Mouse (Mus musculus) bone marrow, adult 2 months (tissue): ENCODE results near the gene Ltn1. TPM values are rescaled to one million over a fixed set of nuclear protein-coding genes. Genes with fewer than 3 reads are reported as not detected.

Experiments
- H3K27ac ChIP-seq: fragments of 200-500 bp; 2 replicates; pipeline ENCODE4 v1.5.1; 2012; ENCODE audit warnings: low read depth, mild to moderate bottlenecking, control low read depth, inconsistent platforms, low read length; ENCODE audit not compliant: control insufficient read depth, poor library complexity, insufficient read depth
- H3K4me1 ChIP-seq: fragments of 200-500 bp; 2 replicates; pipeline ENCODE4 v1.6.1; 2011; ENCODE audit warnings: low read length; ENCODE audit not compliant: control insufficient read depth, insufficient read depth
- H3K4me3 ChIP-seq: fragments of 200-500 bp; replicated peaks from 2 replicates; pipeline ENCODE3; 2011; ENCODE audit warnings: mild to moderate bottlenecking, low read depth, low read length, control low read depth; ENCODE audit not compliant: control insufficient read depth
- CTCF ChIP-seq: fragments of 200-500 bp; IDR thresholded peaks from 2 replicates; pipeline ENCODE4 v1.5.1; 2011; ENCODE audit warnings: low read length, control low read depth; ENCODE audit not compliant: control insufficient read depth, insufficient read depth
- POLR2A ChIP-seq: fragments of 200-500 bp; IDR thresholded peaks from 2 replicates; pipeline ENCODE4 v1.6.1; 2011; ENCODE audit warnings: low read depth, mild to moderate bottlenecking, control low read depth, low read length, borderline replicate concordance; ENCODE audit not compliant: control insufficient read depth
- WGBS: fragments of 180-500 bp; shearing (Covaris S2); methylation state at CpG from one replicate; pipeline ENCODE4 v1.1.7; 2018; 5-methylcytosine and 5-hydroxymethylcytosine counted together
- polyA plus RNA-seq: library from polyadenylated mRNA; stranded (reverse); fragments of >200 nt; gene quantifications from 2 replicates; pipeline ENCODE4 v1.2.4, GENCODE M21; 2011; ENCODE audit warnings: low replicate concordance; ENCODE audit not compliant: missing spikeins, insufficient read depth, insufficient read length

Ltn1 gene
- 4.3 and 6.9 TPM in 2 replicates for polyA plus RNA-seq

DNA sequence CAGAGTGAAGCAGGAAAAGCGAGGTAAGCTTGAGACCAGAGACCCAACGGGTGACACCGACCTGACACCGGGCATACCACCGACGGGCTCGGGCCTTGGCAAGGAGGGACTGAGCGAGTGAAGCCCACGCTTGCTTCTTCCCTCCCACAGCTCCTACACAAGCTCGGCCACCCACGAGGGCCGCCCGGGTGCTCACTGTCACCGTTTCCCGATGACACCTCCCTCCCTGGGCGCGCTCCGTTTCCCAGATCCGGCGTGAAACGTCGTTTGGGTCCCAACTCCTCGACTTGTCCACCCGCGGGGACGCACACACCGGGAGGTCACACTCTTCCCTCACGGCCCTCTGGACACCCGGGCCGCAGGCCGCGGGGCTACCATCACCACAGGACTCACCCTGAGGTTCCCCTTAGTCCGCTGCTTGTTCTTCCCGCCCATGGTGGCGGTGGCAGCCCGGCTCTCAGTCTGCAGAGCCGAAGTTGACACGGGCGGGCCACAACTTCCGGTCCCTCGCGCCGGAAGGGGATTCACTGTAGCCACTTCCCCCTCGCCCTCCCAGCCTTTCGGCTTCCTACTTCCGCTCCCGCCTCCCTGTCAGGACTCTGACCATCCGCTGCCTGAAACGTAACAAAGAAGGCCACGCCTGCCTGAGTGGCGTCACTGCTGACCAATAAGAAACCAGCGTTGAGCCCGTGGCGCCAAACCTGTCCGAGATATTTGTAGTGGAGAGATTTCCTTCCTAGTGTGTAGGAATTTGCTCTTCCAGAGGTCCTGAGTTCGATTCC, at the start of gene Ltn1:
Ltn1 (minus strand) TSS at position 580 of the 782 bp plus-strand sequence.
- Histone ChIP-seq H3K4me3 (peak within 1 kb of the TSS; percentile 96), H3K4me1 (no peaks in the 10 kb centered on the region; the same call in 1 of the 2 replicates), H3K27ac (peak within 1 kb of the TSS; percentile 66)
- TF ChIP-seq POLR2A: peak; percentile 69; the same call in 1 of the 2 replicates
- TF ChIP-seq CTCF: no peak
- under 1% methylated on average over 56 of the region's 56 CpGs for WGBS

DNA sequence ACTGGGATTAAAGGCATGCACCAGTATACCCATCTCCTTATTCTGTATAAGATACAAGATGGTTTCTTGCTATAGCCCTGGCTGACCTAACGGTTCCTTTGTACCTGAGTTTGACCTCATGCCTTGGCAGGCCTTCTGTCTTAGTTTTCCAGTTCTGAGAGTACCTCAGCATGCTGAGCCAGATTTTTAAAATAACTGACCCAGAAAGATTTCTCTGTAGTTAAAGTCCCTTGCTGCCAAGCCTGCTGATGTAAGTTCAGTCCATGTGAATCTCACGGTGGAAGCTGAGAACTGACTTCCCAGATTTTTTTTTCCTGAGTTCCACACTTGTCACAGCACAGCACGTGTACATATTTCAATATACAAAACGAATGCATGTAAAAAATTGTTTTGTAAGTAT, 38.2 kb upstream of the Ltn1 start:
- TF ChIP-seq POLR2A (no peak), CTCF (no peak)
- 86% methylated on average over 4 of the region's 4 CpGs for WGBS
- H3K4me1 ChIP-seq: no peaks in the 10 kb centered on the region
- H3K27ac ChIP-seq: no peak overlapping the region
- H3K4me3 ChIP-seq: no peak overlapping the region

DNA sequence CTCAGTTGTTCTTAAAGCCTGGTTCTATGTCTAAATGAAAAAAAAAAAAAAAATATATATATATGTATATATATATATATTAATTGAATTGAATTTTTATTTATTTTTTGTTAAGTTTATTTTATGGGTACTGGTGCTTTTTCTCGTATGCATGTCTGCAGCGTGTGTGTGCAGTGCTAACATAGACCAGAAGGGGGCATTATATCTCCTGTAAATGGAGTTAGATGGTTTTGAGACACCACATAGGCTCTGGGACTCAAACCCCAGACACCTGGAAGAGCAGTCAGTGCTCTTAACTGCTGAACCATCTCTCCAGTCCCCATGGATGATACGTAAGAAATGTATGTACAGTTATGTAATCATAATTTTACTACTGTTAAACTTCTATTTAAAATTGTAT, 26.3 kb upstream of the Ltn1 start:
- TF ChIP-seq POLR2A (no peak), CTCF (no peak)
- WGBS: 91% methylated on average over 3 of the region's 3 CpGs
- no peak overlapping the region for H3K4me3 ChIP-seq
- H3K4me1 ChIP-seq: peaks cover 2% of the 10 kb centered on the region
- H3K27ac ChIP-seq: no peak overlapping the region

DNA sequence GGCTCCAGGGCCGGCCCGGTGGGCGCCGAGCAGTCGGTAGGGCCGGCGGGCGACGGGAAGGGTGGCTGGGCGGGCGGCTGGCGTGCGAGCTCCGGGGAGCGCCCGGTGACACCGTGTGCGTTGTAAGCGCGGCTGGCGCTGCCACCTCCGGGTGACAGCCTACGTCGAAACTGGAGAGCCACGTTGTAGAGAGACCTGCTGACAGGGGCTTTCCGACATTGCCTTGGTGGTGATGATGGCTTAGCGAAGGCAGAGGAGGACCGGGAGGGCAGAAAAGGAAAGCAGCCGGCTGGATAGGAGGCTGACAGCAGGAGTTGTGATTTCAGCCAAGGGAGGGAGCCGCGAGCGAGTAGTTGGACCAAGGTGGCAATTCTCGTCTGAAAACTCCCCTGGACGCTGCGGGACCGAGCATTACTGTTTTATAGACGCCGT, 22.8 kb upstream of the Ltn1 start:
- TF ChIP-seq CTCF: no peak
- no peak for TF ChIP-seq POLR2A
- peak overlapping the region; percentile 95 for H3K4me3 ChIP-seq
- peak overlapping the region; percentile 84 for H3K27ac ChIP-seq
- WGBS: 1% methylated on average over 38 of the region's 38 CpGs
- peaks cover 2% of the 10 kb centered on the region for H3K4me1 ChIP-seq

DNA sequence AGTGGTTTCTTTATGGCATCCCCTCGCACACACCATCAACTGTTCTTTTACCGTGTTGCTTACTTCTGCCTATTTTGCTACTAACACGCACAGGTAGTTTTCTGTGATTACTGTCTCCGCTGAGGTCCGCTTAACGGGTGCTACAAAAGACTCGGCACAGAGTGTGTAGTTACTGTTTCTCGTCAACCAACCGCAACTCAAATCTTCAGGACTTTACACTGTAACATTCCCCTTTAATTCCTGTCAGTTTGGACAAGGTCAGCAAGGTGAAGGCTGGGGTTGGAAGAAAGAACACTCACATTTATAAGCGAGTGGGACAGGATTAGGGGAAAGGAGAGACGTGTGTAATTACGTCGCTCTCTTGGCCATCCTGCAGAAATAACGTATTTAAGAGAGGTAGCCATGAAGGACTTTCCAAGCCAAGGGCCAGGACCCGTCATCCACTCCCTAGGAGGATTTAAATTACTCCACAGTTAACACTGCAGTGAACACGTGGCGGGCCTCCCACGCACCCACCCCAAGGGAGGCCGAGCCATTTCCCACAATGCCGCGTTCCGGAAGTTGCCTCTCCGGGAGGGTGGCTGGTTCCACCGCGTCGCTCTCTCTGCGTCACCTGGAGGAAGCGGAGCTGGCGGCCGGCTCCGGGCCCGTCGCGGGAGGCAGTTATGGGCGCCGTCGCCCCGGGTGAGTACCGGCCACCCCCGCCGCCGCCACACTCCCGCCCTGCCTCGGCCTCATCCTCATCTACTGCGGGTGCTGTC, 22.2 kb upstream of the Ltn1 start, which contains the start of gene Usp16:
Usp16 (plus strand) TSS at position 285 of the 761 bp plus-strand sequence.
- peak within 1 kb of the TSS; percentile 84 for H3K27ac ChIP-seq
- H3K4me1 ChIP-seq: peaks cover 2% of the 10 kb centered on the region
- H3K4me3 ChIP-seq: peak within 1 kb of the TSS; percentile 95
- TF ChIP-seq POLR2A: peak; percentile 81; the same call in 1 of the 2 replicates
- TF ChIP-seq CTCF: no peak
- WGBS: 13% methylated on average over 45 of the region's 45 CpGs

DNA sequence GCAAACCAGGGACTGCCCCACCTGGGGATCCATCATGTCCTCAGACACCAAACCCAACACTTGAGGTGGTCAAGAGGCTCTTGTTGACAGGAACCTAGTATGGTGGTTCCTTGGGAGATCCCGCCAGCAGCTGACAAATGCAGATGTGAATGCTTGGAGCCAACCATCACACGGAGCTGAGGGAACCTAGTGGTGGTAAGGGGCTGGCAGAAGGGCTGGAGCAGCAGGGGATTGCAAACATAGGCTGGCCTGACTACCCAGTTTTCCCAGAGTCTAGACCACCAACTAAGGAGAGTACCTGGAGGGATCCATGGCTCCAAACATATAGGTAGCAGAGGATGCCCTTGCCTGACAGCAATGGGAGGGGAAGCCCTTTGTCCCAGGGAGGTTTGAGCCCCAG, 20.8 kb upstream of the Ltn1 start:
- Histone ChIP-seq H3K4me1 (peaks cover 2% of the 10 kb centered on the region), H3K4me3 (no peak overlapping the region), H3K27ac (no peak overlapping the region)
- 82% methylated on average over 2 of the region's 2 CpGs for WGBS
- no peak for TF ChIP-seq CTCF
- no peak for TF ChIP-seq POLR2A

DNA sequence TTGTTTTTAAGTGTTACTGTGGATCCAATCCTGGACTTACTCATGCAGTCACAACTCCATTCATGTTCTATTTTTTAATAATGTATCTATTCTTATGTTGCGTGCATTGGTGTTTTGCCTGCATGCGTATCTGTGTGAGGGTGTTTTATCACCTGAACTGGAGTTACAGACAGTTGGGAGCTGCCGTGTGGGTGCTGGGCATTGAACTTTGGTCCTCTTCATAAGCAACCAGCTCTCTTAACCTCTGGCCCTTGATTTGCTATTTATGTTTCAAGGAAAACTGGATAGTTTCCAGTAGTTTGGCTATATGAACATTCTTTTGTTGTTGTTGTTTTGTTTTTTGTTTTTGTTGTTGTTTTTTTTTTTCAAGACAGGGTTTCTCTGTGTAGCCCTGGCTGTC, 13.1 kb upstream of the Ltn1 start:
- Histone ChIP-seq H3K27ac (no peak overlapping the region), H3K4me3 (no peak overlapping the region), H3K4me1 (peaks cover 1% of the 10 kb centered on the region; the same call in 1 of the 2 replicates)
- WGBS: 88% methylated on average over 3 of the region's 3 CpGs
- TF ChIP-seq CTCF (no peak), POLR2A (no peak)

DNA sequence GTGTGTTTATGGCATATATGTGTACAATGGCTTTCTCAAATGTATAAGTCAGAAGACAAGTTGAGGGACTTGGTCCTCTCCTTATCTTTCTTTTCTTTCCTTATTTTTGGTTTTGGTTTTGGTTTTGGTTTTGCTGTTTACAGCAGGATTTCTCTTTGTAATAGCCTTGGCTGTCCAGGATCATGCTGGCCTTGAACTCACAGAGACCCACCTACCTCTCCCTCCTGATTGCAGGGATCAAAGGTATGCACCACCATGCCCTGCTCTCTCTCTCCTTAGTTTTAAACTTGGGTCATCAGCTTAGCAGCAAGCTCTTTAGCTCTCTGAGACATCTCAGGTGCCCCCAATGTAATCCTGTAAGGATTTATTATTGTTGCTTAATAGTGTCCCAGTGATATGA, 12.7 kb upstream of the Ltn1 start:
- no peak for TF ChIP-seq POLR2A
- no peak for TF ChIP-seq CTCF
- Histone ChIP-seq H3K27ac (no peak overlapping the region), H3K4me1 (peaks cover 1% of the 10 kb centered on the region; the same call in 1 of the 2 replicates), H3K4me3 (no peak overlapping the region)
